Mouse (Mus musculus) intestine, embryonic 15.5 days (tissue): ENCODE data around the gene Kcnk15. TPM values are rescaled to one million over a fixed set of nuclear protein-coding genes. Genes with fewer than 3 reads are reported as not detected.

Experiments
- ATAC-seq: fragments of 200-750 bp; cut with Nextera tagmentation; 2 replicates; pipeline ENCODE4 v1.8.0; 2017; ENCODE audit warnings: moderate TSS enrichment, moderate library complexity
- H3K27ac ChIP-seq: fragments of 300-500 bp; sonication (generic); 2 replicates; pipeline ENCODE4 v1.5.1; 2015; ENCODE audit warnings: mild to moderate bottlenecking, inconsistent platforms
- H3K27me3 ChIP-seq: fragments of 300-500 bp; sonication (generic); replicated peaks from 2 replicates; pipeline ENCODE4 v1.6.1; 2015; ENCODE audit warnings: inconsistent platforms
- H3K36me3 ChIP-seq: fragments of 300-500 bp; sonication (generic); 2 replicates; pipeline ENCODE4 v1.6.1; 2015; ENCODE audit warnings: inconsistent platforms
- H3K4me1 ChIP-seq: fragments of 300-500 bp; sonication (generic); replicated peaks from 2 replicates; pipeline ENCODE4 v1.6.1; 2015; ENCODE audit warnings: inconsistent platforms
- H3K4me2 ChIP-seq: fragments of 300-500 bp; sonication (generic); replicated peaks from 2 replicates; pipeline ENCODE4 v1.6.1; 2015; ENCODE audit warnings: mild to moderate bottlenecking, inconsistent platforms
- H3K4me3 ChIP-seq: fragments of 300-500 bp; sonication (generic); replicated peaks from 2 replicates; pipeline ENCODE4 v1.5.1; 2015; ENCODE audit warnings: inconsistent platforms
- H3K9ac ChIP-seq: fragments of 300-500 bp; sonication (generic); 2 replicates; pipeline ENCODE4 v1.6.1; 2015; ENCODE audit warnings: inconsistent platforms
- H3K9me3 ChIP-seq: fragments of 300-500 bp; sonication (generic); 2 replicates; pipeline ENCODE4 v1.6.1; 2016; ENCODE audit warnings: inconsistent platforms
- WGBS: fragments of 180-500 bp; shearing (Covaris S2); methylation state at CpG from one replicate; pipeline ENCODE4 v1.1.7; 2015; 5-methylcytosine and 5-hydroxymethylcytosine counted together
- polyA plus RNA-seq: library from polyadenylated mRNA; unstranded; fragments of >200 nt; fragmentation: Nextera tagmentation; extraction: Ambion mirVana; gene quantifications from 2 replicates; pipeline ENCODE4 v1.2.1, GENCODE M21; 2015

Gene Kcnk15
- polyA plus RNA-seq, 1 experiment from 2014 or later, result not detected

- H3K9ac ChIP-seq, result no peak overlapping the region
- no peak for ATAC-seq
These were observed 50.9 kb downstream of the Kcnk15 start for GRCm38 (mm10) chr2:163904323-163904722.

GRCm38 (mm10) chr2:163907131-163907530 lies 53.7 kb downstream of the Kcnk15 start:
- no peak overlapping the region for H3K4me2 ChIP-seq
- H3K4me3 ChIP-seq, result no peak overlapping the region
- H3K27ac ChIP-seq, result no peak overlapping the region
- 0 out of 2 replicates have a peak, but pooled peaks cover 3% of the 10 kb centered on the region for H3K4me1 ChIP-seq
- no peaks in the 10 kb centered on the region for H3K36me3 ChIP-seq
- no peak for ATAC-seq
- WGBS, result 61% methylated on average over 5 of the region's 5 CpGs
- H3K9me3 ChIP-seq, result no peaks in the 10 kb centered on the region
- H3K9ac ChIP-seq, result no peak overlapping the region
- H3K27me3 ChIP-seq, result no peaks in the 10 kb centered on the region; the same call in 1 of the 2 replicates

More at GRCm38 (mm10) chr2:163904323-163904722, 50.9 kb downstream of the Kcnk15 start:
- Histone ChIP-seq H3K27me3 (no peaks in the 10 kb centered on the region), H3K4me3 (no peak overlapping the region), H3K36me3 (no peaks in the 10 kb centered on the region), H3K27ac (no peak overlapping the region), H3K4me2 (no peak overlapping the region), H3K4me1 (no peaks in the 10 kb centered on the region; the same call in 1 of the 2 replicates), H3K9me3 (no peaks in the 10 kb centered on the region)
- 88% methylated on average over 4 of the region's 4 CpGs for WGBS

Other genes with a start within 250 kb of the Kcnk15 start
- 45.3 and 47.1 TPM in 2 replicates for gene Serinc3, start 208.5 kb upstream of the Kcnk15 start, polyA plus RNA-seq
- gene Pkig, start 195.3 kb upstream of the Kcnk15 start, polyA plus RNA-seq, result 113 and 122 TPM in 2 replicates
- 6.6 and 7.1 TPM in 2 replicates for gene Ada, start 103.4 kb upstream of the Kcnk15 start, polyA plus RNA-seq
- 0.15 and 0.24 TPM in 2 replicates for gene Ccn5, start 32.8 kb upstream of the Kcnk15 start, polyA plus RNA-seq
- gene Rims4, start 65.0 kb downstream of the Kcnk15 start, polyA plus RNA-seq, result 0.90 and 1.3 TPM in 2 replicates
- 269 and 298 TPM in 2 replicates for gene Ywhab, start 141.3 kb downstream of the Kcnk15 start, polyA plus RNA-seq
- gene Pabpc1l, start 171.8 kb downstream of the Kcnk15 start, polyA plus RNA-seq, result 0.82 and 1.3 TPM in 2 replicates
- gene Stk4, start 216.7 kb downstream of the Kcnk15 start, polyA plus RNA-seq, result 18.0 and 19.9 TPM in 2 replicates
- 52.8 and 55.4 TPM in 2 replicates for gene Tomm34, start 217.5 kb downstream of the Kcnk15 start, polyA plus RNA-seq